Mouse (Mus musculus): ENCODE results near the gene Tbrg1. TPM values are rescaled to one million over a fixed set of nuclear protein-coding genes. Genes with fewer than 3 reads are reported as not detected.

The Tbrg1 gene
- total and polyA plus RNA-seq, 3 experiments = 22.8 to 32.9 (median 30.7) TPM

GRCm38 (mm10) chr9:37675287-37675686, 18.2 kb upstream of the Tbrg1 start:
- H3K27me3 ChIP-seq (ENCODE audit: control insufficient read depth, insufficient read depth, low read length) = no peaks in the 10 kb centered on the region
- no peaks in the 10 kb centered on the region for H3K4me1 ChIP-seq (ENCODE audit: control insufficient read depth, insufficient read depth, low read length)
- no peak overlapping the region for H3K9ac ChIP-seq (ENCODE audit: low read depth, low read length)
- DNase-seq = no peak
- no peak for TF ChIP-seq POLR2A (IDR thresholded peaks at IDR 0.05; ENCODE audit: insufficient read depth, low read depth, low read length)
- no peak for TF ChIP-seq EP300 (IDR thresholded peaks at IDR 0.05; ENCODE audit: insufficient read depth, low read depth, low read length)
- TF ChIP-seq CTCF (IDR thresholded peaks at IDR 0.05) = no peak
- no peaks in the 10 kb centered on the region for H3K36me3 ChIP-seq (ENCODE audit: control insufficient read depth, insufficient read depth, low read length)
- no peaks in the 10 kb centered on the region for H3K79me2 ChIP-seq (replicated peaks; ENCODE audit: control insufficient read depth, insufficient read depth, low read length)
- no peak overlapping the region for H3K27ac ChIP-seq
- H3K4me3 ChIP-seq = no peak overlapping the region
- 63% methylated on average over 4 of the region's 4 CpGs for WGBS
- intact Hi-C loops (cut with DNase I) = no loop called here

- Histone ChIP-seq H3K27me3 (ENCODE audit: control insufficient read depth, insufficient read depth, low read length) (no peaks in the 10 kb centered on the region), H3K9ac (ENCODE audit: low read depth, low read length) (no peak overlapping the region), H3K79me2 (replicated peaks; ENCODE audit: control insufficient read depth, insufficient read depth, low read length) (no peaks in the 10 kb centered on the region), H3K4me1 (ENCODE audit: control insufficient read depth, insufficient read depth, low read length) (no peaks in the 10 kb centered on the region), H3K27ac (no peak overlapping the region), H3K36me3 (ENCODE audit: control insufficient read depth, insufficient read depth, low read length) (no peaks in the 10 kb centered on the region), H3K4me3 (no peak overlapping the region)
- 85% methylated on average over 3 of the region's 3 CpGs for WGBS
- TF ChIP-seq POLR2A (IDR thresholded peaks at IDR 0.05; ENCODE audit: insufficient read depth, low read depth, low read length) (no peak), EP300 (IDR thresholded peaks at IDR 0.05; ENCODE audit: insufficient read depth, low read depth, low read length) (no peak), CTCF (IDR thresholded peaks at IDR 0.05) (no peak)
- intact Hi-C loops (cut with DNase I) = no loop called here
- DNase-seq = no peak
Observed at GRCm38 (mm10) chr9:37670261-37670660, 13.1 kb upstream of the Tbrg1 start.

DNA sequence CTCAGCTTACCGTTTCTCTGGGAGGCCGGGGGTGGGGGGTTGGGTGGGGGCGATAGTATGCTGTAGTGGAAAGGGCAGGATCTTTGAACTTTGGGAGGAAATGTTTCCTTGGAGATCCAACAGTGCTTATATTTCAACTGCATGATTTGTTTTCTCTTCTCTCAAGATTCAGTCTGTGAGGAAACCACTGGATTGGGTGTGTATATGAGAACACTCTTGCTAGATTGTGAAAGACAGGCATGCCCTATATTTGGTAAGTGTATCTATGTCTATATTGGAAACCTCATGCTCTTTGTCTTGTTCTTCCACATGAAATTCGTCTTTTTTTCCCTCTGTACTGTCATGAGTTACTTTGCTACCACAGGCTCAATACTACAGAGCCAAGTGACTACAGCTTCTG, 12.6 kb upstream of the Tbrg1 start:
- Histone ChIP-seq H3K79me2 (replicated peaks; ENCODE audit: control insufficient read depth, insufficient read depth, low read length) (no peaks in the 10 kb centered on the region), H3K27ac (no peak overlapping the region), H3K9ac (ENCODE audit: low read depth, low read length) (no peak overlapping the region), H3K4me3 (no peak overlapping the region), H3K27me3 (ENCODE audit: control insufficient read depth, insufficient read depth, low read length) (no peaks in the 10 kb centered on the region), H3K36me3 (ENCODE audit: control insufficient read depth, insufficient read depth, low read length) (no peaks in the 10 kb centered on the region), H3K4me1 (ENCODE audit: control insufficient read depth, insufficient read depth, low read length) (no peaks in the 10 kb centered on the region)
- intact Hi-C loops (cut with DNase I) = no loop called here
- TF ChIP-seq POLR2A (IDR thresholded peaks at IDR 0.05; ENCODE audit: insufficient read depth, low read depth, low read length) = no peak
- no peak for TF ChIP-seq EP300 (IDR thresholded peaks at IDR 0.05; ENCODE audit: insufficient read depth, low read depth, low read length)
- TF ChIP-seq CTCF (IDR thresholded peaks at IDR 0.05) = no peak
- DNase-seq = no peak
- WGBS = 34% methylated on average over 4 of the region's 4 CpGs

DNA sequence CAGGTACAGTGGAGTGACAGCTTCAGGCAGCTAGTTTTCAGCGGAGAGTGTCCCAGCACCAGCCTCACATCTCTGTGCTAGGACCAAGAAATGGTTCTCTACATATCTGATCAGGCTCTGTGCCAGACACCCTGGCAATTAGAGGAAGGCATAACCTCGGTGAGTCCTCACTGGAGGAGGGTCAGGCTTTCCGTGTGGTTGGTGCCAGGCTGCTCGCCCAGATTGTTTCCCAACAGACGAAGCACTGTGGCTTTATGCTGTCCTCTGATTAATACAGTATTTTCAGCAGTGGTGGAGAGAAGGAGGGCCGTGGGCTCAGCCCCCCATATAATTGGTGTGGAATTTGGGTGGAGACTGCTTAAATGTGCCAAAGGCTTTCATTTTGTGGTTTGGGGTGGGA, 12.0 kb upstream of the Tbrg1 start, which contains the start of gene Panx3:
Gene Panx3 (minus strand): TSS at position 121 of the 400 bp plus-strand sequence.
- intact Hi-C loops (cut with DNase I) = no loop called here
- Histone ChIP-seq H3K27ac (no peak within 1 kb of the TSS), H3K79me2 (replicated peaks; ENCODE audit: control insufficient read depth, insufficient read depth, low read length) (no peaks in the 10 kb centered on the region), H3K9ac (ENCODE audit: low read depth, low read length) (no peak within 1 kb of the TSS), H3K36me3 (ENCODE audit: control insufficient read depth, insufficient read depth, low read length) (no peaks in the 10 kb centered on the region), H3K4me3 (no peak within 1 kb of the TSS), H3K4me1 (ENCODE audit: control insufficient read depth, insufficient read depth, low read length) (no peaks in the 10 kb centered on the region), H3K27me3 (ENCODE audit: control insufficient read depth, insufficient read depth, low read length) (no peaks in the 10 kb centered on the region)
- no peak for DNase-seq
- WGBS = 39% methylated on average over 6 of the region's 6 CpGs
- TF ChIP-seq CTCF (IDR thresholded peaks at IDR 0.05) = no peak
- no peak for TF ChIP-seq POLR2A (IDR thresholded peaks at IDR 0.05; ENCODE audit: insufficient read depth, low read depth, low read length)
- TF ChIP-seq EP300 (IDR thresholded peaks at IDR 0.05; ENCODE audit: insufficient read depth, low read depth, low read length) = no peak

- H3K4me3 ChIP-seq = no peak overlapping the region
- H3K4me1 ChIP-seq (ENCODE audit: control insufficient read depth, insufficient read depth, low read length) = no peaks in the 10 kb centered on the region
- H3K27ac ChIP-seq = no peak overlapping the region
- H3K79me2 ChIP-seq (replicated peaks; ENCODE audit: control insufficient read depth, insufficient read depth, low read length) = no peaks in the 10 kb centered on the region
- H3K27me3 ChIP-seq (ENCODE audit: control insufficient read depth, insufficient read depth, low read length) = no peaks in the 10 kb centered on the region
- WGBS = 66% methylated on average over 7 of the region's 7 CpGs
- TF ChIP-seq CTCF (IDR thresholded peaks at IDR 0.05) = no peak
- no peak for TF ChIP-seq EP300 (IDR thresholded peaks at IDR 0.05; ENCODE audit: insufficient read depth, low read depth, low read length)
- no peak overlapping the region for H3K9ac ChIP-seq (ENCODE audit: low read depth, low read length)
- no peak for DNase-seq
- intact Hi-C loops (cut with DNase I) = no loop called here
- no peaks in the 10 kb centered on the region for H3K36me3 ChIP-seq (ENCODE audit: control insufficient read depth, insufficient read depth, low read length)
Observed at GRCm38 (mm10) chr9:37666045-37666444, 8.9 kb upstream of the Tbrg1 start.

DNA sequence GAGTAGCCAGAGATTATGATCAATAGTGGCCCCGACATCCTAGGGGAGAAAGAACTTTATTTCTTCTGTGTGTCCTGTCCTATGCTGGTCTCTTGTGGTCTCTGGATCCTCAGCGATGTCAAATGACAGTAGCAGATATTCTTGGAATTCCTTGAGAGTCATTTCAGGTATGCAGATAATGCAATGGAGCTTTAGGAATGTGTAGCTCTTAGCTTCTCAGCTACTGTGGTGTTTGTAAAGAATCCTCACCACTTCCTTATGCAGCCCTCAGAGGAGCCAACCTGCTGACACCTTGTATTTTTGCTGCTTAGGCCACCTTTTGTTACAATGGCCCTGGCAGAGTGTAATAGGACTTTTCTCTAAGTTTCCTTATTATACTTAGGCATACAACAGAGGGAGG, 7.5 kb upstream of the Tbrg1 start:
- H3K79me2 ChIP-seq (replicated peaks; ENCODE audit: control insufficient read depth, insufficient read depth, low read length) = no peaks in the 10 kb centered on the region
- H3K27me3 ChIP-seq (ENCODE audit: control insufficient read depth, insufficient read depth, low read length) = no peaks in the 10 kb centered on the region
- no peak overlapping the region for H3K9ac ChIP-seq (ENCODE audit: low read depth, low read length)
- TF ChIP-seq POLR2A (IDR thresholded peaks at IDR 0.05; ENCODE audit: insufficient read depth, low read depth, low read length) = no peak
- TF ChIP-seq EP300 (IDR thresholded peaks at IDR 0.05; ENCODE audit: insufficient read depth, low read depth, low read length) = no peak
- TF ChIP-seq CTCF (IDR thresholded peaks at IDR 0.05) = no peak
- no peaks in the 10 kb centered on the region for H3K36me3 ChIP-seq (ENCODE audit: control insufficient read depth, insufficient read depth, low read length)
- intact Hi-C loops (cut with DNase I) = no loop called here
- no peak for DNase-seq
- no peak overlapping the region for H3K27ac ChIP-seq
- H3K4me1 ChIP-seq (ENCODE audit: control insufficient read depth, insufficient read depth, low read length) = no peaks in the 10 kb centered on the region
- no peak overlapping the region for H3K4me3 ChIP-seq
- 45% methylated on average over 2 of the region's 2 CpGs for WGBS

Data from heart, adult 2 months (tissue).